Mouse (Mus musculus) T-helper 1 cell (primary cell): ENCODE data around the gene Dnajc13.

ENCODE experiments used
- in situ Hi-C: fragments of 300-600 bp; cut with MboI, MseI; formaldehyde crosslinking; loops from one replicate; pipeline ENCODE4 v1.15.1; 2025; ENCODE audit warnings: high pct_unique_total_duplicates

Gene Dnajc13

DNA sequence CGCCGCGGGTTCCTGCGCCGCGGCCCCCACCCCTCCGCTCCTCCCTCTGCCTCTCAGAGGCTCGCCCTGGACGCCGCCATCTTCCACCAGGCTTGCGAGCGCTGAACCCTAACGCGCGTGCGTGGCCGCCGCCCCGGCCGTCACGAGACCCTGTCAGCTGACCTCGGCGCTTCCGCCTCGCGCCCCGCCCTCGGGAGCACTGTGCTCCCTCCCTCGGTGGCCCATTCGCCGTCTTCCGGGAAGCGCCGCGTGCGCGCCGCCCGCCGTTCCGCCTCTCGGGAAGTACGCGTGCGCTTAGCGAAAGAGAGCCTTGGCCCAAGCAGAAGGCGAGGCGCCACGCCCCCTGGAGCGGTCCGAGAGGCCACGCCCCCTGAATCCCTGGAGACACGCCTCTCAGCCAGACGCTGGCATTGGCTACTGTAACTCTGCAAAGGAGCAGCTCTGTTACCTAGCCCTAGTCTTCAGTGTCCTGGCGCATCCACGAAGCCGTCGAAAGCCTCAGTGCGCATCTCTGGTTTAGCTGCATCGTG is at the start of gene Dnajc13:
Dnajc13 (minus strand) TSS at position 108 of the 530 bp plus-strand sequence.
- in situ Hi-C loops = loop anchor here (10.0 kb wide), 1 partner anchor 1382 kb away; the partner anchor contains the start of gene Pik3r4

DNA sequence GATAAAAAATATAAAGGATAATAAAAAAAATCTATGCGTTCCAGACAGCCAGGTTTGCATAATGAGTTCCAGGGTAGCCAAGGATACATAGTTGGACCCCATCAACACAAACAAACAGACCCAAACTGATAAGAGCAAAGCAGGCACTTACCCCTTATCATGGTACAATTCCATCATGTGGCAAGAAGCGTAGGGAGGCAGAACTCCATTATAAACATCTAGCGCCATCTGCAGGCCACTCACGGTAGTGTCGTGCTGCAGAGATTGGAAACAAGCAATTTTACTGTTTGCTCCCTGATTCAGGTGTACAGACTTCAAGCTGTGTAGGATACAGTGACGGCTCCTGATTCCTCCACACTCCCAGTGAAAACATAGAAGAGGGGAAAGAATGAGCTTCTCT is 44.0 kb upstream of the Dnajc13 start:
- in situ Hi-C loops = no loop called here

DNA sequence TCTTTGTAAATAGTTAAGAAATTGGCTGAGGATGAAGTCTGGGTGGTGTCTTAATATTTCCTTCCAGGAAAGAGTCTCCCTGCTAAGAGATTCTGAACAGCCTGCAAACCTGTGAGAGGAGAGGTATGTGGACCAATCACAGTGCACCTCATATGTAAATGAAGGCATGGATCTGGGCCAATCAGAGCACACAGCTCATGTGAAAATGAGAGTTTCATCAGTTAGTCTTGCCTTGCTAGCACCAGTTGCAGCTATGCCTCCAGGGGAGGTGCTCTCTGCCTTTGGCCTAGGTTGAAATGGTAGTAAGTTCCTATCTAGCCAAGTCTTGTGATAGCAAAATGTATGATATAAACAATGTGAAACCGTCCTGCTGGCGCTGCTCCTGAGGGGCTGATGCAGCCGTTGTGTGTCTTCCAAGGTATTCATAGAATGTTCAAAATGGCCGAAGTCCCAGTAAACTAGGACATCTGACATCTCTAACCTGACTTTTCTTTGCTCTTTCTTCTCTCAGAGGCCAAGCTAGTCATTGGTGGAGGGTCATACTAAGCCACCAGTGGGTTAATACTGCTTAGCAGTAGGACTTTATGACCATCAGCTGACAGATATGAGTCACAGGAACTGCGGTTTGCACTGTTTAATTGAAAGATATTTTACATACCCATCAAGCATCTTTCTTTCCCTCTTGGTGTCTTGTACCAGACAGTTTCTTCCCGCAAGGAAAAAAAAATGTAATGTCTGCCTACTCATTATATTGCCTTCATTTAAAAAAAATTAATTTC is 42.8 kb upstream of the Dnajc13 start:
- in situ Hi-C loops = no loop called here

DNA sequence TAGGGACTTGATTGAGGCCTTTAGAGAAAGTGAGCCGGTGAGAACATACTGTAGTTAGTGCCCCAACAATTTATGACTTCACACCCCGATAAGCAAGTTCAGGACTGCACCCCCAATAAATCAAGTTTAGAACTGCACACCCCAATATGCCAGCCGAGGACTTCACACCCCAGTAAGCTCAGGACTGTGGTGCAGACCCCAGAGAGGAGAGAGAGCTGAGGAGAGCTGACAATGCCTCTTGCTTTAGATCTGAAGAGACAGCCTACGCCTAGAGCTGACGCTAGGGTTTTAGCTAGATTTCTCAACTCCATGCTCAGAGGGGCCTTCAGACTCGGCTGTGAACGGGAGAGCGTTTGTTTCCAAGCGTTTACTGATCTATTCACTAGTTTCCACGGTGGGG is 42.1 kb upstream of the Dnajc13 start:
- in situ Hi-C loops = no loop called here

DNA sequence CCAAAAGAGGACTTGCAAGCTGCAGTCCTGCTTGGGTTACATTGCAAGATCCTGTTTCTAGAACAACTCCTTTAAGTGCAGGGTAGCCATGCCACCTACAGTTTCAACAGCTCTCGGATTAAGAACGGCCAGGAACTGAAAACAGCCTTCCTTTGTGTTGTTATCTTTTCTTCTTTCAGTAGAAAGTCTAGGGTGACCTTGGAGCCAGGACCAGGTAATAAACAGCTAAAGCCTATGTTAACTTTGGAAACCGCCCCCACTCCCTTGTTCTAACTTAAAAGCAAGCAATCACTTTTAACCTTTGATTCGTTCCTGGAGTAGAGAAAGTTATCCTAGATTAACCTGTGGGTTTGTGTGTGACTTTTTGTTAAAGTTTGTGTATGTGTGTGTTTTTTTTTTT is 41.6 kb upstream of the Dnajc13 start:
- in situ Hi-C loops = no loop called here

DNA sequence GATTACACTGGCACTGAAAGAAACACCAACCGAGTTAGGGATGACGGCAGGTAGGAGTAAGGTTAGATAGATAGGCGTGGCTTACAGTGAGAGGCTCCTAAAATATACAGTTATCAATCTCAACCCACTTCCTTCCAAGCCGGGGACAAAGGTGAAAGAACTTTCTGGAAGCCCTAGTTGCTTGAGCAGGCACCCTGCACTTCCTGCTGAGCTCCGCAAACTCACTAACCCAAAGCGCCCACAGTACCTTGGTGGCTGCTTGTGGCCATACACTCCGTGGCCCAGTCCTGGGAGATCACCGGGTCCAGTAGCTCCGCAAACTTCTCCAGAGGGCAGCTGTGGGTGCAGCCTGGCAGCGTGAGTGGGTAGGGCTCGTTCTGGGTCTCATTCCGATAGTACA is 37.8 kb upstream of the Dnajc13 start:
- in situ Hi-C loops = no loop called here

DNA sequence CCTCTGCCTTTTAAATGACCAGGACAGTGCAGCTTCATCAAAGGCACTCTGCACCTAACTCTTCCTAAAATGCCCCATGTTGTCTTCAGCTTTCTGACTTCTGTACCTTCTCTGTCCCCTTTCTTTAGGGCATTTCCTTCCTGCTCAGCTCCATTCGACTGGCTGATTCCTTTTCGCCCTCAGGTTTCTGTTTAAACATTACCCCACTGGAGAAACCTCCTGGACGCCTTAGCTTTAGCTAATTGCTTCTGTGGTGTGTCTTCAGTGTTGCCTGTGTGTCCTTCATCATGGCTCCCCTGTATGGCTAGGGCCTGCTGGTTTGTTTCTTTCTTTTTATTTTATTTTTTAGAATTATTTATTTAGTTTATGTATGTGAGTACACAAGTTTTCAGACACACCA is 34.3 kb upstream of the Dnajc13 start:
- in situ Hi-C loops = no loop called here

DNA sequence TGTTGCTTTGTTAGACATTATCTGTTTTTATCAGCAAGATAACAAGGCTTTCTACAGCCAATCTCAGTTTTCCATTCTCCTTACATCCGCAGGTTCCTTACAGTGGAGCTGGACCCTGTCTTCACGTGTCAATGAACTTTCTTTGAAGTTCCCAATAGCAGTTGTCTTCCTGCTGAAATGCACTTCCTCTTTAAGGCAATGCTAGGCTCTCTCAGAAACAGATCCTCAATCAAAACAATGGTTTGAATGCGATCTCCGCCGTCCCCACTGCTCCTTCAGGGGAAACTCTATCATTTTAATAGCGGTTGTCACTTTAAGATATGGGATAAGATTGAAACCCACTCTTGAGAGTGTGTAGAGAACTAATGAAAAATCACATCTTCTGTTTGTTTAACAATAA is 22.2 kb upstream of the Dnajc13 start:
- in situ Hi-C loops = no loop called here

DNA sequence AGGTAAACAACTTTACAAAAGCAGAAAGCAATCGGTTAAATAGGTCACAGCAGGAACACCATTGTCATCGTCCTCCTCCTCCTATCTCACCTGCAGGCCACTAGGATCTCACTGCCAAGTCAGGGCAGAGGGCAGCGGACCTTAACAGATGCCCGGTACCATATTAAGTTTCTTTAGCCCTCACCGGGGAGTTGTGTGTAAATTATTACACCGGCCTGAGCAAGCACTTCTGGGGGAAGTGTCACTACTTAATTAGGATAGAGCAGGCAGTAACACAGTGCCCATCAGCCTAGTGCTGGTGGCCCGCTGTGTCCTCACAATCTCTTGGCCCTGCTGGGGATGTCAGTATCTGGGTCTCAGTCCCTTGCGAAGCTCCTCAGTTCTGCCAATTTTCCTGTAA is 19.8 kb upstream of the Dnajc13 start:
- in situ Hi-C loops = no loop called here

DNA sequence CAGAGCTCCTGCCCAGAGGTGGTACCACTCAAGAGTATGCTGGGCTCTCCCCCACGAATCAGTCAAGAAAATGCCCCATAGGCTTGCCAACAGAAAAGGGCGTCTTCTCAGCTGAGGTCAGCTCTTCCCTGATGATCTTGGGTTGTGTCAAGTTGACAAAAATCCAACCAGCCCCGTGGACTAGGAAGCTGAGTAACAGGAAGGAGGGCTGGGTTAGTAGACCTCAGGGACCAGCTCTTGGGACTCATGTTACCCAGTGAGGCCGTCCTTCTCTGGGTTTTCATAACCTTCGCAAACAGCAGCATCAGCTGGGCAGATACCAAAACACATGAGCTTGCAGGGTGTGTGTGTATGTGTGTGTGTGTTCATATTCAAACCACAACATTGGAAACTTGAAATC is 19.0 kb upstream of the Dnajc13 start:
- in situ Hi-C loops = no loop called here

DNA sequence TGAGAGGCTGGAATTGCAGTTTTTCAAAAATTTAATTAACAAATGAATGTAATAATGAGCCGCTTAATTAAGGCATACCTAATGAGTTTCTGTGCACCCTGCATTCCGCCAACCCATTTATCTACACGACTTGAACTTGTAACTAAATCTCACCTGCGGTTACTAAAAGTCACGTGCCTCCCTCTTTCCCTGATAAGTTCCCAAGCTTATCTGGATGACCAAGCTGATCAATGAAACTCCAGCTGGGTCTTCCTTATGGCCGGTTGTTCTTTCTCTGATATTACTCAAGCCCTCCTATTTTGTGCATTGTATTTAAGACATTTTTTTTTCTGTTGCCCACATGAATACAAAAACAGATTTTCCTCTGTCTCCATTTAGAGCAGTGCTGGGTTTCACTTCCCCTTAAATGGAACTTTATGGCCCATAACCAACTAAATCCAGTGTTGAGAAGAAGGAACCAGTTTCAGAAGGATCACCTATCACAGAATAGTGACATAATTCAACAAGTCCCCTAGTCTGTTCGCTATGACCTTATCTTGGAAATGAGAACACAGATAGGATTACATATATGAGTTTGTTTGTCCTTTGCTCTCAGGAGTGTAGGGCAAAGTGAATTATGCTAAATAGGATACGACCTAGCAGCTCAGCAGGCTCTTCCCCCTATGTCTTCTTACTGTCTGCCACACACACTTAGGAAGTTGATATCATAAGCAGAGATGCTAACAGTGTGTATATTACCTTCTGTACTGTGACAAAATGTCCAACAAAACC is 18.2 kb upstream of the Dnajc13 start:
- in situ Hi-C loops = no loop called here

DNA sequence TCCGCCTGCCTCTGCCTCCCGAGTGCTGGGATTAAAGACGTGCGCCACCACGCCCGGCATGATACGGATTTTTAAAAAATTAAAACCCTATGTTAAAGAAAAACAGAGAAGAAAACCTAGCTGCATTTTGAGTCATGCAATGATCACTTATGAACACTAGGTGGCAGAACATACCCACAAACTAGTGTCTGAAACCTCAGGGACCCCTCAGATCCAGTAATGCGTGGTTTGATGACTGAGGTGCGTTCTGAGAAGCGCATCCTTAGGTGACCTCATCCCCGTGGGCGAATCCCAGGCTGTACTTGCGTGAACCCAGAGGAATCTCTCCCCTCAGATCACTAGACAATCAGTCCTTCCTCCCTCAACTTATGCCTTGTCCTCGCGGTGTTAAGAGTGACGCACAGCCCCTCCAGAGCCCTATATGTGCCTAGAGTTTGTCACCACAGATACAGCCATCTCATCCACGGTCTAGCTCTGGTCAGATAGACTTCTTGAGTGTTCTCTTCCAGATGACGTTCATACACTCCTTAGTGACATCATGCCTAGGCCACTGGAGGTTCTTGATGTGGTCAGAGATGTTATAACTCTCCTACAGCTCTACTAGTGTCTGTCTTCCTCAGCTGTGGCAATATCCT is 14.9 kb upstream of the Dnajc13 start:
- in situ Hi-C loops = no loop called here

DNA sequence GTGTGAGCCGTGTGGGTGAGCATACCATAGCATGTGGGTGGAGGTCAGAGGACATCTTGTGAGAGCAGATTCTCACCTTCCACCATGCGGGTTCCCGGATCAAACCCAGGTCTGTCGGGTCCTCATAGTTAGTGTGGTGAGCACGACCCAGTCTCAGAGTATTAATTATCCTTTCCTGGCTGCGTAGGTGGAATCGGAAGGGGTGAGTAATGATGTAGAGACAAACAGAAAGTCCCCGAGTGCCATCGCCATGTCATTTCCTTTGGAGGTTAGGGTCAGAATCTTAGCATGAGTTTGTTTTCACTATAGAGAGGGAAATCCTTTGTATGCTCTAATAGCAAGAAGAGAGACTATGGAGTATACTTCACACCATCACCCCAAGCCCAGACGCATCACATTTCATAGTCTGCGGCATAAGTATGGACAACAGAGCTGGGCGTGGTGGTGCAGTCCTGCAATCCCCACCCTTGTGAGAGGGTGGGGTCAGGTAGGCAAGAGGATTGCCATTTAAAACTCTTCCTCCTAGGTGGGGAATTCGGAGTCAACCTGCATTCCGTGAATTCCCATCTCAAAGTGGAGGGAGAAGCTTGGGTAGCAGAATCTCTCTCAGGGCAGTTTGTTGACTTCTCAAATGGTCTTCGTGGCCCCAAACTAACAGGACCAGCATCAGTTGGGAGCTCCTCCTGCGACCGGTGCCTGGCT is 12.5 kb upstream of the Dnajc13 start:
- in situ Hi-C loops = no loop called here

DNA sequence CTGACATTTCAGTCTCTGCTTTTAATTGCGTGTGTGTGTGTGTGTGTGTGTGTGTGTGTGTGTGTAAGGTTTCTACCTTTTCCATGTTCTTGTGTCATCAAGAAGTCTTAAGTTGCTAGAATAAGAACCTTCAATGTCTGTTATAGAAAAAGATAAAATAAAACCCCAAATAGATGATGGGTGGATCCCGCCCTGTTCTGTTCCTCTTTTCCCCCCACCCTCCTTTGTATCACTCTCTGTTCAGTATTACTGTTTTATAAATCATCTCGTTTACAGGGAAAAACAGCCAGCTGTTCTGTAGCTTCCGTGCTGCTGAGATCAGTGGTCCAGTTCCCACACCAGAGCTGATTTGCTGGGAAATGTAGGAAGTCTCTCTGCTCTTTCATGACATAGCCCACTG is 9.3 kb upstream of the Dnajc13 start:
- in situ Hi-C loops = no loop called here

DNA sequence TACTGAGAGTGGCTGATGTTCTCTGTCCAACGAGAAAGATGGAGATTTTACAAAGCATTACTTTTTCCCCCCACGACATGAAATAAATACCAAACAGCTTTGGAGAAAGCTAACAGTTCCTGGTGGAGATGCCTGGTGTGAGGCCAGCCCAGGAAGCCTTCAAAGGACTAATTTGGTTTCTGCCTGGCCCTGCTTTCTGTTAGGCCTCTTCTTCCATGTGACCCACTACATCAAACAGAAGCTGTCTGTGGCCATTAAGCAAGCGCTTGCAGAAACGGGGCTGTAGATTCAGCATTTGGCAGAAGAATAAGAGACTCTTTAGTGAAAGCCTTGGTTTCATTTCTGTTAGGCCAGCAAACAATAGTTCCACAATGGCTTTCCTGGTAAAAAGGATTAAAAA is 8.9 kb upstream of the Dnajc13 start:
- in situ Hi-C loops = no loop called here

DNA sequence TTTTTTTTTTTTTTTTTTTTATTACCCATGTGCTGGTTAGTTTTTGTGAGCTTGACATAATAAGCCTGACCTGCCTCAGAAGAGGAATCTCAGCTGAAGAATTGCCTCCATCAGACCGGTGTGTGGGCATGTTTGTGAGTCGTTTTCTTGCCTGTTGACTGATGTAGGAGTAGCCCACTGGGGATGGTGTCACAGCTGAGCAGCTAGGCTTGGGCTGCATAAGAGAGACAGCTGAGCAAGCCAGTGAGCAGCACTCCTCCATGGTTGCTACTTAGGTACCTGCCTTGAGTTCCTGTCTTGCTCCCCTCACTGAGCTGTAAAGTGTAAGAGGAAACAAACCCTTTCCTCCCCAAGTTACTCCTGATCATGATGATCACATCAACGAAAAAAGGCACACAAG is 7.2 kb upstream of the Dnajc13 start:
- in situ Hi-C loops = loop anchor here (10.0 kb wide), 1 partner anchor 1375 kb away; the partner anchor contains the start of gene Pik3r4

DNA sequence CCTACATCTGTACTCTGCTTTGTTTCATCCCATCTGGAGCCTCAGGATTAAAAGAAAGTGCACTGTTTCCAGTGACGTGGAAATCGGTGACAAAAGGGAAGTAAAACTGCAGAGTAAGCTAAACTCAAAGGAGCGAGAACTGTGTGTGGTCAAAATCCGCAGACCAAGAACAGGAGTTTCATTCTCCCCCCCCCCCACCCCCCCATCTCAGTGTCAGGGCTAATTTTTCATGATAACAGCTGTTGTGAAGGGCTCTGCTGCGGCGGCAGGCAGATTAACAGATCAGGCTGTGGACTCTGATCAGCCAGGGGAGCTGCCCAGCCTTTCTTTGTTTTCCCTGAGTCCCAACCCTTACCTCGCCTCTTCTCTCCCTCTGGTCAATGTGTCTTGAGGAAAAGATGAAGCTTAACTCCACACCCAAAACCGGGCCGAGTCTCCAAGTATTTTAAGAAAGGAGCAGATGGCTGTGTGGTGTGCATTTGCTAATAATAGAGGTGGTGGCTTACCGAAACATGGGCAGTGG is 6.7 kb upstream of the Dnajc13 start:
- in situ Hi-C loops = loop anchor here (10.0 kb wide), 1 partner anchor 1375 kb away; the partner anchor contains the start of gene Pik3r4

DNA sequence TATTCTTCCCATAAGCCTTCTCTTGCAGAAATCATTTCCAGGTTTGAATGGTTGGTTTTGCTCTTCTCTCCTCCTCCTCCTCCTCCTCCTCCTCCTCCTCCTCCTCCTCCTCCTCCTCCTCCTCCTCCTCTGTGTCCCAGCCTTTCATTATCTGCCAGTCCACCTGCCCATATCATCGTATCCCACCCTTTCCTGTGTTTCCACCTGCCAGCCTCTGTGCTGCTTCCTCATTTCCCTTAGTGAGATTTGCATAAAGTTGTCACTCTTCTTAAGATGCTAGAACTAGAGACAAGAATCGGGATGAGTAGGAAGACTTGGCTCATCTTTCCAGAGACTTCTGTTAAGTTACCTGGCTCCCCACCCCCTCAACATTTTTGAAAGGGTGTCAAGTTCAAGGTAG is 1.8 kb upstream of the Dnajc13 start:
- in situ Hi-C loops = loop anchor here (10.0 kb wide), 1 partner anchor 1380 kb away; the partner anchor contains the start of gene Pik3r4

DNA sequence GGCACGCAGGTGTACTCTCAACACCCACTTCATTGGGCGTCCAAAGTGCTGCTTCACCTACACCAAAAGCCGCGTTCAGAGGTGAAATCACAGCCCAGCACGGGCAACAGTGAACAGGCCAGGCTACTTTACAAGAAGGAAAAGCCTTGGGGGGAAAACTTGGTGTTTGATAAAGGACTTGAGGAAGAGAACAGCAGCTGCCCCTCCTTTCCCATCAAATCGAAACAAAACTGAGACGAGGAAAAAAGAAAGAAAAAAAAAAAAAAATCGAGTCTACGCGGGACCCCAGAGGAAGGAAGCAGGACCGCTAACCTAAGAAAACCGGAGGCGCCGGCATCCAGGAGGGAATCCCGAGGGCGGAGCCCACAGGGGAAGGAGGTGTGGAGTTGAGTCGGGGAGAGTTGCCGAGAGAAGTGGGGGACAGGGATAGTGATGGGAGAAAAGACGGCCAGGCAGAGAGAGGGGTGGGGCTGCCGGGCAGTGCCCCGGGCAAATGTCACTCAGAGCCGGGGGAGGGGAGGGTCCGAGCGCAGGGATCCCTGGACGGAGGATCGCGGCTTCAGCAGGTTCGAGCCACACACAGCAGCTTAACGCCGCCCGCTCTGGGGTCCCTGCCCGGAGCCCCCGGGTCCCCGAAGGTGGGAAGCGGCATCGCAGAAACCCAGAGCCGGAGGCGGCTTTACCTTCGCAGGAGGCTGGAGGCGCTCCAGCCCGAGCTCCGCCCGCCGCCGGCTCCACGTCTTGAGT is 541 bp downstream of the Dnajc13 start:
- in situ Hi-C loops = loop anchor here (10.0 kb wide), 1 partner anchor 1383 kb away; the partner anchor contains the start of gene Pik3r4

DNA sequence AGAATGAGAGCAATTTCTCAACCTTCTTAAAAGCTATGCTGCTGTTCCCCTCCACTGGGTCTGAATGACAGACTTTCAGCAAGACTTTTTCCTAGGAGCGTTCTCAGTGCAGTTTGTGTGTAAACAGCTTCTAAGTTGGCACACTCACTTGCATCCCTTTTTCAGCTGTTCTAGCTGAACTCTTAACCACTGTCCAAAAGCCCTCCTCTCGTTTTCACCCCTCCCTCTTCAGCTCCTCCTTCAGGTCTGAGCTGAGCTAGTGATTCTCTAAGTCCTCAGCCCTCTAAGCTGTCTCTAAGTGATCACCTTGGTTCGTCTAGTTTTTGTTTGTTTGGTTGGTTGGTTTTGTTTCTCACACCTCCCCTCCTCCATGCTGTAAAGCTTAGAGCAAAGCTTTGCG is 2.4 kb downstream of the Dnajc13 start:
- in situ Hi-C loops = loop anchor here (10.0 kb wide), 1 partner anchor 1384 kb away; the partner anchor contains the start of gene Pik3r4
